Comparison of ENCODE assay signal across 17 mouse cellular contexts in genomic region chr12:75313992-75314391, GRCm38 (mm10). TPM values are rescaled to one million over a fixed set of nuclear protein-coding genes. Genes with fewer than 3 reads are reported as not detected.
"Had no signal": no experiment of that assay in that cellular context is flagged by ENCODE, and none has a peak within 500 bp of the region (broad histone marks: within the 10 kb centered on the region; RNA-seq: fewer than 3 reads in every experiment).

No protein-coding gene starts in this region.

- H3K4me3 ChIP-seq: left cerebral cortex, adult 2 months; limb, embryonic 12.5 days; midbrain, embryonic 12.5 days; neural tube, embryonic 13.5 days had no signal

- H3K36me3 ChIP-seq: limb, embryonic 12.5 days; midbrain, embryonic 12.5 days; neural tube, embryonic 13.5 days had no signal

- H3K27ac ChIP-seq: kidney, postnatal 0 days; left cerebral cortex, adult 2 months; limb, embryonic 12.5 days; liver, embryonic 14.5 days; midbrain, embryonic 12.5 days; neural tube, embryonic 13.5 days had no signal

- DNase-seq: kidney, adult 8-10 months; lung, adult 18-20 months; lung, postnatal 4 days; retina, postnatal 1 day; right cerebral cortex, postnatal 4 days; spleen, adult 18-20 months; thymus, adult 18-20 months; thymus, postnatal 14 days had no signal

- H3K9ac ChIP-seq: limb, embryonic 12.5 days; liver, embryonic 14.5 days; midbrain, embryonic 12.5 days; neural tube, embryonic 13.5 days had no signal

- H3K9me3 ChIP-seq: limb, embryonic 12.5 days; midbrain, embryonic 12.5 days; neural tube, embryonic 13.5 days had no signal

- H3K4me2 ChIP-seq: limb, embryonic 12.5 days; midbrain, embryonic 12.5 days; neural tube, embryonic 13.5 days had no signal

- H3K27me3 ChIP-seq: limb, embryonic 12.5 days; midbrain, embryonic 12.5 days; neural tube, embryonic 13.5 days had no signal

- ATAC-seq: lung, postnatal 0 days; midbrain, embryonic 16.5 days had no signal

RNA-seq across cellular contexts. Expression of gene Rhoj, which starts 5.9 kb away (rescaled TPM):
- total RNA-seq: megakaryocyte-erythroid progenitor cell, adult 5-6 weeks had no signal
